Mouse (Mus musculus) spleen, adult 2 months (tissue): ENCODE results near the gene Gpsm2.

ENCODE experiments used
- CTCF ChIP-seq: fragments of 200-500 bp; IDR thresholded peaks from 2 replicates; pipeline ENCODE4 v1.5.1; 2011; ENCODE audit warnings: mild to moderate bottlenecking, inconsistent platforms; ENCODE audit not compliant: insufficient read depth, insufficient read length, insufficient replicate concordance; ENCODE audit errors: extremely low read depth
- POLR2A ChIP-seq: fragments of 200-500 bp; IDR thresholded peaks from 2 replicates; pipeline ENCODE4 v1.6.1; 2011; ENCODE audit warnings: low read depth, low read length, inconsistent platforms

GRCm38 (mm10) chr3:108766943-108767342 is 44.8 kb upstream of the Gpsm2 start:
- no peak for TF ChIP-seq POLR2A
- no peak for TF ChIP-seq CTCF
